Mouse (Mus musculus) embryonic facial prominence, embryonic 10.5 days (tissue): ENCODE data around the gene Crim1. TPM values are rescaled to one million over a fixed set of nuclear protein-coding genes. Genes with fewer than 3 reads are reported as not detected.

ENCODE experiments used
- DNase-seq: peaks from one replicate; pipeline ENCODE4 v3.0.0-alpha.2; 2017; ENCODE audit warnings: low spot score
- H3K27ac ChIP-seq: fragments of 300-500 bp; sonication (generic); replicated peaks from 2 replicates; pipeline ENCODE4 v1.5.1; 2016; ENCODE audit warnings: mild to moderate bottlenecking
- H3K27me3 ChIP-seq: fragments of 300-500 bp; sonication (generic); replicated peaks from 2 replicates; pipeline ENCODE4 v1.6.1; 2016; ENCODE audit warnings: low read depth, mild to moderate bottlenecking; ENCODE audit not compliant: poor library complexity, severe bottlenecking
- H3K36me3 ChIP-seq: fragments of 300-500 bp; sonication (generic); replicated peaks from 2 replicates; pipeline ENCODE4 v1.6.1; 2016; ENCODE audit warnings: mild to moderate bottlenecking, moderate library complexity
- H3K4me1 ChIP-seq: fragments of 300-500 bp; sonication (generic); 2 replicates; pipeline ENCODE4 v1.6.1; 2016
- H3K4me3 ChIP-seq: fragments of 300-500 bp; sonication (generic); 2 replicates; pipeline ENCODE4 v1.5.1; 2016; ENCODE audit warnings: mild to moderate bottlenecking, moderate library complexity
- H3K9me3 ChIP-seq: fragments of 300-500 bp; sonication (generic); 2 replicates; pipeline ENCODE4 v1.6.1; 2016; ENCODE audit warnings: mild to moderate bottlenecking
- WGBS: fragments of 180-500 bp; shearing (Covaris S2); methylation state at CpG from one replicate; pipeline ENCODE4 v1.1.7; 2016; 5-methylcytosine and 5-hydroxymethylcytosine counted together
- polyA plus RNA-seq: library from polyadenylated mRNA; unstranded; fragments of >200 nt; fragmentation: Nextera tagmentation; extraction: Ambion mirVana; gene quantifications from 2 replicates; pipeline ENCODE4 v1.2.1, GENCODE M21; 2016

Crim1 gene
- polyA plus RNA-seq, 1 experiment from 2014 or later, result 2.2 TPM

DNA sequence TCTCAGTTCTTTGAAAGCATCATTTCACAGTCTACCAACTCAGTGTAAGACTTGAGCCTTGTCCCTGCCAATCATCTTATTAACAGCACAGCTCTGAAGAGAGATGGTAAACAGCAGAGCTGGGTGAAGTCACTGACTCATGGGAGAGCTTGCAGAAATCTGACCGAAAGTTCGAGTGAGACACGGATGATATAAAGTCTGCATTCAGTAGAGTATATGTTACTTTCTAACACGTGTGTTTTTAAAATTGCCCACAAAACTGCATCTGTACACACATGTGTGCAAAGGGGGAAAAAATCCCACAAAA is 75.4 kb downstream of the Crim1 start:
- H3K9me3 ChIP-seq, result no peaks in the 10 kb centered on the region
- H3K27ac ChIP-seq, result no peak overlapping the region
- 84% methylated on average over 4 of the region's 4 CpGs for WGBS
- peaks cover 30% of the 10 kb centered on the region for H3K4me1 ChIP-seq
- H3K4me3 ChIP-seq, result no peak overlapping the region
- no peaks in the 10 kb centered on the region for H3K27me3 ChIP-seq
- no peak for DNase-seq
- H3K36me3 ChIP-seq, result no peaks in the 10 kb centered on the region

DNA sequence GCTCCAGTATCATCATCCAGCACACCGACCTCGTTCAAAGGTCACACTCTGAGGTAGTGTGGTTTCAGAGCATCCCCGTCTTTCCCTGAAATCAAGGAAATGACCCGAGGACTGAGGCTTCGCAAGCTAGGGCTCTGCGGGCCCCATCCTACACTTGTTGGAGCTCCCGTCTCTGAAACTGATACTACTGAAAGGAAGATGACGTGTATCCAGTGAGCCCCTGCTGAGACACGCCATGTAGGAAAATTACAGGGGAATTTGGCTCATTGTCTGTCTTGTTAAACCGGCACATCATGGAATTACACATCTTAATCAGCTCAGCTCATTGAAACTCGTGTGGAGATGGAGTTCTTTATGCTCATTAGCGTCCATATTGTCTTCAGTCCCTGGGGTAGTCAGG is 79.1 kb downstream of the Crim1 start:
- H3K9me3 ChIP-seq, result no peaks in the 10 kb centered on the region
- H3K27ac ChIP-seq, result no peak overlapping the region
- peaks cover 12% of the 10 kb centered on the region; the same call in 1 of the 2 replicates for H3K36me3 ChIP-seq
- H3K4me1 ChIP-seq, result peaks cover 29% of the 10 kb centered on the region
- no peak overlapping the region for H3K4me3 ChIP-seq
- H3K27me3 ChIP-seq, result no peaks in the 10 kb centered on the region
- no peak for DNase-seq
- 68% methylated on average over 12 of the region's 12 CpGs for WGBS

DNA sequence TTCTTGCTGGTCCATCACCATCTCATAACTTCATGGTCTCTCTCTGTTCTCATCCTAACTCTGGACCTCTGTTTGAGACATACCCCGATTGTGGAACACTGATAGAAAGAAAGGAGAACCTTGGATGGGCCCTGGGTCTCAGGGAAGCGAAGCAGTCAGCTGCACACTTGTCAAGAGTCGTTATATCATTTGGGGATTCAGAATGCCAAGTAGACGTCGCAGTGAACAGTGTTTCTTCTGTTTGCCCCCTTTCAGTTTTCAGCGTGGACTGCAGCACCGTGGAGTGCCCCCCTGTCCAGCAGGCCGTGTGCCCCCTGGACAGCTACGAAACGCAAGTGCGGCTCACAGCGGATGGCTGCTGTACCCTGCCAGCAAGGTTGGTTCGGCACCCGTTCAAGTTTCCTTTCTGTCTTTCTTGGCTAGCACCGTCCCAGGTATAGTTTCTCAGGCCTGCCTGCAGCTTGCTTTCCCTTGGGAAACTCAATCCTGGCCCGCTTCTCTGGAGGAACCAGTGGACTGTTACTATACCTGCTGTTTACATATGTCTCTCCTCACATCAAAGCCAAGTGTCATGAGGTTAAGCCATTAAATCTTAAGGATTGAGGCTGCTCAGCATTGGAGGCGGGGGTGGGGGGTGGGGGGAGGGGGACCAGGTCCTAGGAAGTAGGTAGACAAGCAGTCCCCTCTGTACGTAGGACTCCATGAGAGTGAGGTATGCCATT is 81.1 kb downstream of the Crim1 start:
- no peaks in the 10 kb centered on the region for H3K27me3 ChIP-seq
- no peaks in the 10 kb centered on the region for H3K9me3 ChIP-seq
- no peak overlapping the region for H3K4me3 ChIP-seq
- no peak for DNase-seq
- peaks cover 12% of the 10 kb centered on the region; the same call in 1 of the 2 replicates for H3K36me3 ChIP-seq
- peaks cover 32% of the 10 kb centered on the region for H3K4me1 ChIP-seq
- WGBS, result 74% methylated on average over 18 of the region's 18 CpGs
- H3K27ac ChIP-seq, result no peak overlapping the region

DNA sequence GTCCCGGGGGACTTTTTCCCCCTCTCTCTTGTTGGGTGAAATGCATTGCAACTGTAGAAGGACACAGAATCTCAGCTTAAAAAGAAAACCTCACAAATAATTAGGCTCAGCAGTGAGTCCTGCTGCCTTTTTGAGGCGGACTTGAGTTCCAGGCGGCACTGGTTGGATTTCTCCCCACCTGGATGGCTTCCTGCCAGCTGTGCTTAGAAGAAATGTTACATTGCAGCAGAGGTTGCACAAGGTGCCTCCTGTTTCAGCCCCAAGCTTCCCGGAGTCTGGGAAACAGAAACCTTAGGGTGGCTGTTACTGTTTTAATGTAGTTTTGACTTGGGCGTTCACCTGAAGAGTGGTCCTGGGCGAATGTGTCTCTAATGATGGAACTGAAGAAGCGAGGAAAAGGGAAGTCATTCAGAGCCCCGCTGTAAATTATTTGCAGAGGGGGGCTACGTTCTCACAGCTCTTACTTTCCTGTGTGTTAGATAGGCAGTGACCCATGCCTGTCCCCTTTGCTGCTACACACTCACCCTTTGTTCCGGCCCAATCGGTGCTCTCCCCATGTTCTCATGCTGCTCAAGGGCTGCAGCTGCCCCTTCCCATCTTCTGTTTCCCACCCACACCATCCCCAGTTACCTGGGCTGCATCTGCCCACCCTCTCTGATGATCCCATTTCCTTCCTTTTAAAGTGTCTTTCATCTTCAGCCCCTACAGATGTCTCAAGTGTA is 83.4 kb downstream of the Crim1 start:
- Histone ChIP-seq H3K9me3 (no peaks in the 10 kb centered on the region), H3K4me3 (no peak overlapping the region), H3K4me1 (peaks cover 34% of the 10 kb centered on the region), H3K36me3 (peaks cover 12% of the 10 kb centered on the region; the same call in 1 of the 2 replicates), H3K27ac (no peak overlapping the region), H3K27me3 (no peaks in the 10 kb centered on the region)
- WGBS, result 76% methylated on average over 11 of the region's 11 CpGs
- no peak for DNase-seq

DNA sequence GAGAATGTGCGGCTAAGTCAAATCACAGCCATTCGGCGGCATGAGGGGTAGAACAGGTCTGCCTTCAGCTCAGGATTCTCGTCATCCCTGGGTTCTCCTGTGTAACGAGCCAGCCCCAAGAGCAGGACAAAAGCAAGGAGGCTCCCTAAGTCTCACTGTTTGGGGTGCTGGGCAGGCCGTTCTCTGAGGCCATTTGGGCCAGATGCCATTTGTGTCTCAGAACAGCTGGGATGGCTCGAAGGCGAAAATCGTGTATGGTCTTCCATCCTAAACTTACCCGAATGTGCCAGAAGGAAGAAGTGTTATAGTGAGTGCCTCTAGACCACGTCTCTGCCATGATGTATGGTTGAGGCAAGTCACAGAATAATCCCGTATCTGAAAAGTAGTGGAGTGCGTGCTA is 86.0 kb downstream of the Crim1 start:
- WGBS, result 90% methylated on average over 13 of the region's 13 CpGs
- Histone ChIP-seq H3K36me3 (peaks cover 12% of the 10 kb centered on the region; the same call in 1 of the 2 replicates), H3K27ac (no peak overlapping the region), H3K4me3 (no peak overlapping the region), H3K27me3 (no peaks in the 10 kb centered on the region), H3K4me1 (peaks cover 23% of the 10 kb centered on the region), H3K9me3 (no peaks in the 10 kb centered on the region)
- DNase-seq, result no peak

DNA sequence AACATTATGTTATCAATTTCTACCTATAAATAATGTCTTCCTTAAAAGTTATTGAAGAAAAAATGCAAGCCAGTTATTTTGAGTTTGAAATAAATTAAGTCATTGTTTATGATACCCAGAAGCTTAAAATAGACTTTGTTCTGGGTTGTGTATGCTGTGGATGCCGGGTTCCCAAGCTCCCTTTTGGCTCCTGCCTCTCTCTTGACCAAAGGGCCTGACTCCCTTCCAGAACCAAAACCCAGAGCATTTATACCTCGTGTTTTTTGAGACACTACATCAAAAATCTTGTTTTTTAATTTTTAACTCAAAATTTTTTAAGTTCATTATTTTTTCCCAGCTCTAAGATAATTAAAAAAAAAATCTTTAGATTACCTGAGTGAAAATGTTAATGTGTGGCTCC is 87.3 kb downstream of the Crim1 start:
- DNase-seq, result no peak
- Histone ChIP-seq H3K36me3 (peaks cover 2% of the 10 kb centered on the region; the same call in 1 of the 2 replicates), H3K4me1 (peaks cover 16% of the 10 kb centered on the region), H3K27me3 (no peaks in the 10 kb centered on the region), H3K4me3 (no peak overlapping the region), H3K27ac (no peak overlapping the region), H3K9me3 (no peaks in the 10 kb centered on the region)
- 82% methylated on average over 2 of the region's 2 CpGs for WGBS

DNA sequence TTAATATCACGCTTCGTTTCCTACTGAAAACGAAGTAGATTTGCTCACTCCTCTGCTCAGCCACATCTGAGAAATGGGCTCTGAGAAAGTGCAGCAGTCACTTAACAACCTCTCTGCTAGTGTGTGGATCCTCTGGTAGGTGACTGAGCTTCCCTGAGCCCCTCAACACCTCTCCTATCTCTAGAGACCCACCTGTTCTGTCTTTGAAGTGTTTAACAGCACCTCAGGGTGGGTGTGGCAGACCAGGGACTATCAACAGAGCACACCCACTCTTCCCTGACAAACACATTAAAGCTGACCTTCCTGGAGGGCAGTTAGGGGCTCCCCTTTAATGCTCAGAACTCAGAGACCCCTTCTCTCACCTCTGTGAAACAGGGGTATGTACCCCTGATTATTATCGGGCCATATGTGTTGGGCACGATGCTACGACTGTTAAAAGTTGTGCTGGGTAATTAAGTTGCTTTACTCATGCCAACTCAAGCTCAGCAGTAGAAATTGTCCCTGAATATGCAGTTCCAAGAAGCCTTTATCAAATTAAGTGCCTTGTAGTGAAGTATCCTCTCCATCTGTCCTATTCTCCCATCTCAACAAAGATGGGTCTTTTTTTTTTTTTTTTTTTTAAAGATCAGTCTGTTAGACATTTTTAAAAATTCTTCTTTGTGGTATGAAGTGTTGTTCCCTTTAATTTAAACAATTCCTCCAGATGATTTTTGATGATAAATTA is 90.3 kb downstream of the Crim1 start:
- H3K9me3 ChIP-seq, result no peaks in the 10 kb centered on the region
- H3K4me1 ChIP-seq, result peaks cover 8% of the 10 kb centered on the region; the same call in 1 of the 2 replicates
- H3K27ac ChIP-seq, result no peak overlapping the region
- no peak overlapping the region for H3K4me3 ChIP-seq
- H3K27me3 ChIP-seq, result no peaks in the 10 kb centered on the region
- no peak for DNase-seq
- WGBS, result 92% methylated on average over 6 of the region's 6 CpGs
- H3K36me3 ChIP-seq, result no peaks in the 10 kb centered on the region

DNA sequence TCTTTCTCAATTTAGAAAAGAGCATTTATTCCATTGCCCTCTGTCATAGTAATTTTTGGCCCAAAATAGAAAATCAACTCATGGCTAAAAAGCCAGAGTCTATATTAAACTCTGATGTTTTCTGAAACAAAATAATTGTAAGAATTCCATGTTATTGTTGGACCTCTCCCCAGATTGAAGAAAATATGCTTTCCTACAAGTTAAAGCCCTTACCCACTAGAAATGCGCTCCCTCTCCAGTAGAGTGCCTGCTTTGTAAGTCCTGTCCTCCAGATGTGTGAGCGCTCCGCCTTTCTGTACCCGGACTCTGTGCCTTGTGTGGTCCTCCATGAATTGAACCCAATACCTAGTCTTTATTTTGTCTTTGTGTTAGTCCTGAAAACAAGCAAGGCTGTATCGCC is 91.0 kb downstream of the Crim1 start:
- no peaks in the 10 kb centered on the region for H3K36me3 ChIP-seq
- 96% methylated on average over 5 of the region's 5 CpGs for WGBS
- H3K4me3 ChIP-seq, result no peak overlapping the region
- no peaks in the 10 kb centered on the region for H3K27me3 ChIP-seq
- H3K27ac ChIP-seq, result no peak overlapping the region
- no peaks in the 10 kb centered on the region for H3K9me3 ChIP-seq
- H3K4me1 ChIP-seq, result peaks cover 6% of the 10 kb centered on the region; the same call in 1 of the 2 replicates
- DNase-seq, result no peak

DNA sequence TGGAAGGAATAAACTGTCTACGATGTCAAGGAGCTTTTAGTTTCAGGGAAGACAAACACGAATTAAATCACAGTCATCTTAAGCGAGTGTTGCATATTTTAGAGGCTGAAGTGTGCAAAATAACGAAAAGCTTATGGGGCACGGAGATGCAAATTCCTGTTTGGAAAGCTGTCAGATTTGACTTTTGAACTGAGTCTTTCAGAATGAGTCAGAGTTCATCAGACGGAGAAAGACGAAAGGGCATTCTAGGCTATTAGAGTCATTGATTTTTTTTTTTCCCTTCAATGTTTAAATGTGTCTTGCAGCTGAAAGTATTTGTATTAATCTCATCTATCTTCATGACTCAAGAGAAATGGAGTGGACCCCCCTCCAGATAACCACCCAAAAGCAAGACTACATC is 92.3 kb downstream of the Crim1 start:
- H3K9me3 ChIP-seq, result no peaks in the 10 kb centered on the region
- no peak overlapping the region for H3K4me3 ChIP-seq
- WGBS, result 89% methylated on average over 7 of the region's 7 CpGs
- H3K27me3 ChIP-seq, result no peaks in the 10 kb centered on the region
- no peak for DNase-seq
- H3K27ac ChIP-seq, result no peak overlapping the region
- H3K4me1 ChIP-seq, result 0 out of 2 replicates have a peak, but pooled peaks cover 5% of the 10 kb centered on the region
- no peaks in the 10 kb centered on the region for H3K36me3 ChIP-seq

DNA sequence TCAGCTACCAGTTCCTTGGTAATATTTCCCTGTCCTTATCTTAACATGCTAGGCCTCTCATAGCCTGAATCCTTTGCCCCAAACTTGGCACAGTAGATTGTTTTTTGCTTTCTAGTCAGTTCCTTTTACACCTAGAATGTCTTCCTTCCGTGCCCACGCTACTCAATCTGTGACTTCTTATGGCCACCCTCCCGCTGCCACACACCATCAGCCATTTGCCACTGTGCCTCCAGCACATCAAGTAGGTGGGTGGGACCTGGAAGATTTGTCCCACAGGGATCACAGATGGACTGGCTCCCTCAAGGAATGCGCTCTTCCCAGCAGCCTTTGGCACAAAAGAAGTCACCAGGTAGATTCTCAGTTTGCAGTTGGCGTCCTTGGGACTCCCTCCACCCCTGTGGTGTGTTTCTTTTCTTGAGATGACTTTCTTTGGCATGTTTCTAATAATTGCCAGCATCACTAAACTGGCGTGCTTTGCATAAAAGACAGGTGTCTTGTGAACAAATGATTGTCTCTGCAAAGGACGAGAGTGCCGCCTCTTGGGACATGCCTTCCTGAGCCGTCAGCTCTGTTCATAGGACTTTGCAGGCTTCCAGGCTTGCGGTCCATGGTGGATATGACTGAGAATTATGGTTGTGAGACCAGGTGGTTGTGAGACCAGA is 92.9 kb downstream of the Crim1 start:
- WGBS, result 94% methylated on average over 10 of the region's 10 CpGs
- no peak overlapping the region for H3K27ac ChIP-seq
- H3K4me1 ChIP-seq, result 0 out of 2 replicates have a peak, but pooled peaks cover 5% of the 10 kb centered on the region
- H3K4me3 ChIP-seq, result no peak overlapping the region
- DNase-seq, result no peak
- no peaks in the 10 kb centered on the region for H3K9me3 ChIP-seq
- no peaks in the 10 kb centered on the region for H3K36me3 ChIP-seq
- H3K27me3 ChIP-seq, result no peaks in the 10 kb centered on the region

DNA sequence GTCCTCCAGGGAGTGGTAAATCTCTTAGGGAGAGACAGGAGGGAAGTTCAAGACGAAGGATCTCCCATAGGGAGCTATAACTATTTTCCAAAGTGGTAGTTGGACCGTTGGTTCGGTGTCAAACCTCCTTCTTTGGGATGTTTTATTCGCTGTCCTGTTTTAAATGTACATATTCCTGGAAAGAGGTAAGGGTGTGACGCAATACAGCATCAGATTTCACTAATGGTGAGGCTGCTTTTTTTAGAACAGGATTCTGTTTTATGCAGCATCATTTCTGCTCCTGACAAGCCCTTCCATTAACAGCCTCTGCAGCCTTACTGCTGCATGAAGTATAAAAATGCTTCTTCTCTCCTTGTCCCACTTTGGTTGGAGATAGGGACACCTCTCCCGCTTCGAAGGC is 95.9 kb downstream of the Crim1 start:
- Histone ChIP-seq H3K36me3 (0 out of 2 replicates have a peak, but pooled peaks cover 2% of the 10 kb centered on the region), H3K4me3 (no peak overlapping the region), H3K27me3 (no peaks in the 10 kb centered on the region), H3K4me1 (peaks cover 9% of the 10 kb centered on the region), H3K27ac (no peak overlapping the region), H3K9me3 (no peaks in the 10 kb centered on the region)
- WGBS, result 92% methylated on average over 7 of the region's 7 CpGs
- DNase-seq, result no peak

DNA sequence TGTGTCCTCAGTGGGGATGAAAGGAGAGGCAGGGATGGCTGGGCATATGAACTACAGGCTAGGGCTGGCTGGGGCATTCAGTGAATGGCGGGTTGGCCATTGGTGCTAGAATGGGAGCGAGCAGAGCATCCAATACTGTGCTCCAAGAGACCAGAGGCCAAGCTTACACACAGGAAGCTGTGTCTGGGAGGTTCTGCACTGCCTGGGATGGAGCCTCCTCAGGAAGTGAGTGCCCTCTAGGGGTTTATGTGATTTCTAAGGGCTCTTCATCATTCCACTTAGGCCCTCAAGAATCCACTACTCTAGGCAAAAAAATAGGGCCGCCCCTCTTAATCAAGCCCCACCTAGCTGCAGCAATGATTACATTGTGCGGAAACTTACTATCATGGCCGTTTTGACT is 98.1 kb downstream of the Crim1 start:
- 81% methylated on average over 5 of the region's 5 CpGs for WGBS
- H3K9me3 ChIP-seq, result no peaks in the 10 kb centered on the region
- no peaks in the 10 kb centered on the region for H3K27me3 ChIP-seq
- H3K27ac ChIP-seq, result no peak overlapping the region
- H3K36me3 ChIP-seq, result 0 out of 2 replicates have a peak, but pooled peaks cover 3% of the 10 kb centered on the region
- peaks cover 9% of the 10 kb centered on the region for H3K4me1 ChIP-seq
- no peak overlapping the region for H3K4me3 ChIP-seq
- DNase-seq, result no peak
